Mouse (Mus musculus) limb, embryonic 15.5 days (tissue): ENCODE results near the gene Zfp503. TPM values are rescaled to one million over a fixed set of nuclear protein-coding genes. Genes with fewer than 3 reads are reported as not detected.

ENCODE experiments used
- ATAC-seq: fragments of 200-750 bp; cut with Nextera tagmentation; 2 replicates; pipeline ENCODE4 v1.8.0; 2017; ENCODE audit warnings: low read depth, moderate TSS enrichment; ENCODE audit not compliant: insufficient number of reproducible peaks, low FRiP score, low TSS enrichment
- H3K27ac ChIP-seq: fragments of 300-500 bp; sonication (generic); 2 replicates; pipeline ENCODE4 v1.5.1; 2015; ENCODE audit warnings: moderate library complexity, mild to moderate bottlenecking, inconsistent platforms
- H3K27me3 ChIP-seq: fragments of 300-500 bp; sonication (generic); 2 replicates; pipeline ENCODE4 v1.6.1; 2015; ENCODE audit warnings: inconsistent platforms
- H3K36me3 ChIP-seq: fragments of 300-500 bp; sonication (generic); 2 replicates; pipeline ENCODE4 v1.6.1; 2015; ENCODE audit warnings: inconsistent platforms
- H3K4me1 ChIP-seq: fragments of 300-500 bp; sonication (generic); 2 replicates; pipeline ENCODE4 v1.6.1; 2015; ENCODE audit warnings: inconsistent platforms
- H3K4me2 ChIP-seq: fragments of 300-500 bp; sonication (generic); 2 replicates; pipeline ENCODE4 v1.6.1; 2015; ENCODE audit warnings: mild to moderate bottlenecking, inconsistent platforms
- H3K4me3 ChIP-seq: fragments of 300-500 bp; sonication (generic); 2 replicates; pipeline ENCODE4 v1.5.1; 2015; ENCODE audit warnings: mild to moderate bottlenecking, inconsistent platforms
- H3K9ac ChIP-seq: fragments of 300-500 bp; sonication (generic); 2 replicates; pipeline ENCODE4 v1.6.1; 2015; ENCODE audit warnings: inconsistent platforms
- H3K9me3 ChIP-seq: fragments of 300-500 bp; sonication (generic); 2 replicates; pipeline ENCODE4 v1.6.1; 2016; ENCODE audit warnings: inconsistent platforms
- WGBS: fragments of 180-500 bp; shearing (Covaris S2); methylation state at CpG from one replicate; pipeline ENCODE4 v1.1.7; 2015; 5-methylcytosine and 5-hydroxymethylcytosine counted together
- microRNA-seq: library from miRNA; unstranded; fragments of <30 nt; microRNA quantifications from one replicate; pipeline ENCODE4, GENCODE M21; 2016
- polyA plus RNA-seq: library from polyadenylated mRNA; unstranded; fragments of >200 nt; fragmentation: Nextera tagmentation; extraction: Ambion mirVana; gene quantifications from 2 replicates; pipeline ENCODE4 v1.2.1, GENCODE M21; 2015

The Zfp503 gene
- polyA plus RNA-seq, 1 experiment from 2014 or later = 21.6 TPM

- no peak overlapping the region for H3K9ac ChIP-seq
- peaks cover 3% of the 10 kb centered on the region; the same call in 1 of the 2 replicates for H3K27me3 ChIP-seq
- no peak for ATAC-seq
Observed at GRCm38 (mm10) chr14:21958643-21959042, 30.8 kb downstream of the Zfp503 start.

DNA sequence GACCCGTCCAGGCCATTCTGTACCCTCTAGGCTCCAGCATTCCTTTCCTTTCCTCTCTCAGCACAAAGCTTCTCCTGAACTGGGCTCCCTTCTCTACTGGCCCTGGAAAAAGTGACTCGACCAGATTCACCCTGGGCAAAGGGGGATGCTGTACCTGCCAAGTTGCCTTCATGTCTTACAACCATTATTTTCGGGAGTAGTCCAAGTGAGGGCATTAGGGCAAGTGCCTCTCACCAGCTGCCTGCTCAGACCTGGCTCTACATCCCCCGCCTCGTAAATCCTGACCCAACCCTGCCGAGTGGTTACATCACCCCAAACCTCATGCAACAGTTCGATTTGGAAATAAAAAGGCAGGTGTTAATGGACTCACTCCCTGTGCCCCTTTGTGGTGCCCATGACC lies 36.9 kb downstream of the Zfp503 start:
- no peaks in the 10 kb centered on the region for H3K36me3 ChIP-seq
- WGBS = 31% methylated on average over 7 of the region's 7 CpGs
- no peak overlapping the region for H3K9ac ChIP-seq
- peaks cover 12% of the 10 kb centered on the region for H3K27me3 ChIP-seq
- H3K27ac ChIP-seq = peak overlapping the region; percentile 24
- ATAC-seq = peak; percentile 66
- no peaks in the 10 kb centered on the region for H3K9me3 ChIP-seq
- H3K4me2 ChIP-seq = no peak overlapping the region
- H3K4me1 ChIP-seq = peaks cover 20% of the 10 kb centered on the region
- no peak overlapping the region for H3K4me3 ChIP-seq

More at GRCm38 (mm10) chr14:21958643-21959042, 30.8 kb downstream of the Zfp503 start:
- Histone ChIP-seq H3K4me1 (peaks cover 14% of the 10 kb centered on the region; the same call in 1 of the 2 replicates), H3K36me3 (no peaks in the 10 kb centered on the region), H3K9me3 (no peaks in the 10 kb centered on the region), H3K4me3 (no peak overlapping the region), H3K27ac (no peak overlapping the region), H3K4me2 (no peak overlapping the region)
- 66% methylated on average over 5 of the region's 5 CpGs for WGBS

DNA sequence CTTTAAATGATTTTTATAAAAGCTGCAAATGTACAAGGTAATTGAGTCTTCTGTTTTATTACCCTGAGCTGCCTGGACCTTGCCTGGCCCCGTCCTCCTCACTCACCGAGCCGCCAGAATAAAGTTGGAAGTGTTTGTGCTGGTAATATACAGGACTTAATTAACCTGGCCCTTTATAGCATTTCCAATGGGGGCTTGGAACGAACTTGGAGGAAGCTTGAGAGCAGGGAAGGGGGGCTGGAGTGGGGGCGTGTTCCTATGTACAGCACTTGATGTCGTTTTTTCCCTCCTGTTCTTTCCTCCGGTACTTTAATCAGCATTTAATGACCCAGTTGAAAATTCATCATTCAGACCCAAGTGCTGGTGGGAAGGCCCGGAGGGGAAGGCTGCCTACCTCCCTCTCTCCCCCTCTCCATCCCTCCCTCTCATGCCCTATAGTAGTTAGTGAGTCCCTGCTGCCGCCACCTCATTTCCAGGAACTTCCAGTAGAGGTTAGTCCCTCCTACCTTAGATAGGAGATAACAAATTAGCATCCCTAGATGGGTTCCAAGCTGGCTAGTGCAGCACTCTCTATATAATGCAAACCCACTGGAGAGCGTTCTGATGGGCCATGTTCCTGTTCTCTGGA lies 37.4 kb downstream of the Zfp503 start:
- no peaks in the 10 kb centered on the region for H3K36me3 ChIP-seq
- peaks cover 19% of the 10 kb centered on the region for H3K4me1 ChIP-seq
- H3K9ac ChIP-seq = no peak overlapping the region
- WGBS = 35% methylated on average over 10 of the region's 10 CpGs
- peak; percentile 68 for ATAC-seq
- H3K4me2 ChIP-seq = no peak overlapping the region
- H3K27me3 ChIP-seq = peaks cover 15% of the 10 kb centered on the region
- no peaks in the 10 kb centered on the region for H3K9me3 ChIP-seq
- H3K4me3 ChIP-seq = no peak overlapping the region
- peak overlapping the region; percentile 24 for H3K27ac ChIP-seq

- Histone ChIP-seq H3K27ac (no peak overlapping the region), H3K36me3 (no peaks in the 10 kb centered on the region), H3K27me3 (peaks cover 12% of the 10 kb centered on the region), H3K4me1 (no peaks in the 10 kb centered on the region), H3K4me3 (no peak overlapping the region), H3K9ac (no peak overlapping the region), H3K4me2 (no peak overlapping the region), H3K9me3 (no peaks in the 10 kb centered on the region)
- WGBS = 65% methylated on average over 9 of the region's 9 CpGs
- ATAC-seq = no peak
Observed at GRCm38 (mm10) chr14:21944946-21945345, 44.5 kb downstream of the Zfp503 start.

DNA sequence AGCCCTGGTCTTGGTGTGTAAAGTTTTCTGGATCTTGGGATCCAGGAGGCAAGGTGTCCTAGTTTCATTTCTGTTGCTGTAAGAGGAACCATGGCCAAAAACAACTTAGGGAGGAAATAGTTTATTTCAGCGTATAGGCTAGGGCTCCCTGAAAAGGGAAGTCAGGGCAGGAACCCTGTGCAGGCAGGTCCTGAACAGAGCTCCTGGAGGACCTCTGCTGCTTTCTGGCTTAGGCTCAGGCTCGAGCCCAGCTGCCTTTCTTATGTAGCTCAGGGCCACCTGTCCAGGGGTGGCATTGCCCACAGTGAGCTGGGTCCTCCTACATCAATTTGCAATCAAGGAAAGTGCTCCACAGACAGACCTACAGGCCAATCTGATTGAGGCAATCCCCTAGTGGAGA lies 47.8 kb downstream of the Zfp503 start:
- H3K27ac ChIP-seq = no peak overlapping the region

DNA sequence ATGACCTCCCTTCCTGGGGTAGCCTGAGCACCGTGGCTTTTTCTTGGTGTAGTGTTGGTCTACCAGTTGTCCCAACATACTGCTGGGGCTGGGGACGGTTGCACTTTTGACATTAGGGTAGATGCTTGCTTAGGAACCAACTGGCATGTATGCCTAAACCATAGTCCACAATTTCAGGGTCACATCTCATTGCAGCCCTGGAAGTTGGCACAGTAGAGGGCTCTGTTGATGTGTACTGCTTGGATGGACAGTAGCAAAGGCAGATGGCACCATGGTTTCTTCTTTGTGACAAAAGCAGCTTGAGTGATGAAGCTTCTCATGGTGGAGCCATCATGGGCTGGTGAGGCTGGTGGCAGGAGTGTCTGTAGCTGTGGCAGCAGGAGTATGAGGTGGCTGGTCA lies 52.3 kb downstream of the Zfp503 start:
- Histone ChIP-seq H3K27ac (no peak overlapping the region), H3K27me3 (no peaks in the 10 kb centered on the region; the same call in 1 of the 2 replicates), H3K9ac (no peak overlapping the region), H3K9me3 (no peaks in the 10 kb centered on the region), H3K4me1 (no peaks in the 10 kb centered on the region), H3K4me2 (no peak overlapping the region), H3K36me3 (no peaks in the 10 kb centered on the region), H3K4me3 (no peak overlapping the region)
- 80% methylated on average over 2 of the region's 2 CpGs for WGBS
- no peak for ATAC-seq

More for the DNA sequence above, 47.8 kb downstream of the Zfp503 start:
- Histone ChIP-seq H3K4me2 (no peak overlapping the region), H3K36me3 (no peaks in the 10 kb centered on the region), H3K9ac (no peak overlapping the region), H3K4me1 (no peaks in the 10 kb centered on the region), H3K4me3 (no peak overlapping the region), H3K9me3 (no peaks in the 10 kb centered on the region), H3K27me3 (no peaks in the 10 kb centered on the region)
- 52% methylated on average over 2 of the region's 2 CpGs for WGBS
- ATAC-seq = no peak

GRCm38 (mm10) chr14:21936102-21936630 lies 53.2 kb downstream of the Zfp503 start:
- ATAC-seq = no peak
- Histone ChIP-seq H3K27ac (no peak overlapping the region), H3K9me3 (no peaks in the 10 kb centered on the region), H3K36me3 (no peaks in the 10 kb centered on the region), H3K4me2 (no peak overlapping the region), H3K4me1 (no peaks in the 10 kb centered on the region), H3K4me3 (no peak overlapping the region), H3K9ac (no peak overlapping the region), H3K27me3 (no peaks in the 10 kb centered on the region; the same call in 1 of the 2 replicates)
- 54% methylated on average over 6 of the region's 6 CpGs for WGBS

Small RNAs within 50 kb of the gene (microRNA-seq; reads per million reads assigned to microRNA genes)
- gene Gm27532 = not detected

Other genes starting within 250 kb of the Zfp503 start
- gene Samd8, start 239.1 kb downstream of the Zfp503 start, polyA plus RNA-seq = 10.7 and 11.1 TPM in 2 replicates
- gene Dusp13, start 238.4 kb downstream of the Zfp503 start, polyA plus RNA-seq = 0.20 and 1.6 TPM in 2 replicates
- 207 and 225 TPM in 2 replicates for gene Vdac2, start 164.4 kb downstream of the Zfp503 start, polyA plus RNA-seq
- gene Comtd1, start 140.6 kb downstream of the Zfp503 start, polyA plus RNA-seq = 21.7 and 22.5 TPM in 2 replicates
- gene Lrmda, start 30.1 kb upstream of the Zfp503 start, polyA plus RNA-seq = 0.17 and 0.26 TPM in 2 replicates